Mouse (Mus musculus) stomach, postnatal 0 days (tissue): ENCODE measurements around the gene Eif2d.

Experiments
- CTCF ChIP-seq: IDR thresholded peaks from 2 replicates; pipeline ENCODE4 v1.5.1; 2016; ENCODE audit warnings: antibody characterized with exemption, low read depth, mild to moderate bottlenecking, moderate library complexity
- EP300 ChIP-seq: optimal IDR thresholded peaks from 2 replicates; pipeline ENCODE3; 2016; ENCODE audit warnings: antibody characterized with exemption

GRCm38 (mm10) chr1:131180386-131180785 is 27.4 kb downstream of the Eif2d start:
- TF ChIP-seq CTCF (no peak), EP300 (no peak)
